Mouse (Mus musculus) cerebellum, adult 2 months (tissue): ENCODE measurements at regions not wholly inside any gene's neighbourhood (a gene's known extent, or its start where the extent isn't known, plus 50 kb on each side); places are given as distances from the start of the nearest gene placed in this dataset.

ENCODE experiments used
- CTCF ChIP-seq: fragments of 200-500 bp; IDR thresholded peaks from 2 replicates; pipeline ENCODE4 v1.5.1; 2011; ENCODE audit warnings: low read depth, mild to moderate bottlenecking, control low read depth, low read length, moderate library complexity, borderline replicate concordance; ENCODE audit not compliant: insufficient read depth
- POLR2A ChIP-seq: fragments of 200-500 bp; IDR thresholded peaks from 2 replicates; pipeline ENCODE4 v1.6.1; 2011; ENCODE audit warnings: low read length, control low read depth, borderline replicate concordance; ENCODE audit not compliant: insufficient read depth

- no peak for TF ChIP-seq CTCF
- no peak for TF ChIP-seq POLR2A
Measured at GRCm38 (mm10) chr5:148690158-148690822, 137.7 kb upstream of the Ubl3 start.
